Mouse (Mus musculus): ENCODE results near the gene Anapc4.

Anapc4 gene

GRCm38 (mm10) chr5:52868918-52869703, 35.3 kb downstream of the Anapc4 start:
- DNase-seq (ENCODE audit: low spot score): no peak

- no peak for DNase-seq (ENCODE audit: low spot score)
Observed at GRCm38 (mm10) chr5:52871461-52871860, 37.6 kb downstream of the Anapc4 start.

- DNase-seq (ENCODE audit: low spot score): no peak
Observed at GRCm38 (mm10) chr5:52871986-52872385, 38.2 kb downstream of the Anapc4 start.

GRCm38 (mm10) chr5:52878847-52879246, 45.0 kb downstream of the Anapc4 start:
- DNase-seq (ENCODE audit: low spot score): peak; percentile 21

GRCm38 (mm10) chr5:52879926-52880325, 46.1 kb downstream of the Anapc4 start:
- no peak for DNase-seq (ENCODE audit: low spot score)

GRCm38 (mm10) chr5:52882446-52882845, 48.6 kb downstream of the Anapc4 start:
- no peak for DNase-seq (ENCODE audit: low spot score)

GRCm38 (mm10) chr5:52887085-52887484, 53.3 kb downstream of the Anapc4 start:
- no peak for DNase-seq (ENCODE audit: low spot score)

GRCm38 (mm10) chr5:52889919-52890318, 56.1 kb downstream of the Anapc4 start:
- DNase-seq (ENCODE audit: low spot score): no peak

GRCm38 (mm10) chr5:52891949-52892835, 58.4 kb downstream of the Anapc4 start:
- no peak for DNase-seq (ENCODE audit: low spot score)

- no peak for DNase-seq (ENCODE audit: low spot score)
Observed at GRCm38 (mm10) chr5:52893938-52894337, 60.1 kb downstream of the Anapc4 start.

- no peak for DNase-seq (ENCODE audit: low spot score)
Observed at GRCm38 (mm10) chr5:52904246-52904645, 70.4 kb downstream of the Anapc4 start.

GRCm38 (mm10) chr5:52904671-52905070, 70.9 kb downstream of the Anapc4 start:
- DNase-seq (ENCODE audit: low spot score): no peak

GRCm38 (mm10) chr5:52908246-52908645, 74.4 kb downstream of the Anapc4 start:
- DNase-seq (ENCODE audit: low spot score): no peak

- DNase-seq (ENCODE audit: low spot score): no peak
Observed at GRCm38 (mm10) chr5:52910159-52910591, 76.4 kb downstream of the Anapc4 start.

GRCm38 (mm10) chr5:52911286-52911870, 77.6 kb downstream of the Anapc4 start:
- no peak for DNase-seq (ENCODE audit: low spot score)

- no peak for DNase-seq (ENCODE audit: low spot score)
Observed at GRCm38 (mm10) chr5:52913711-52914110, 79.9 kb downstream of the Anapc4 start.

GRCm38 (mm10) chr5:52916186-52916585, 82.4 kb downstream of the Anapc4 start:
- no peak for DNase-seq (ENCODE audit: low spot score)
